Mouse (Mus musculus): ENCODE data around the gene Lrp4. TPM values are rescaled to one million over a fixed set of nuclear protein-coding genes. Genes with fewer than 3 reads are reported as not detected.

Lrp4 gene
- polyA plus RNA-seq, 1 experiment, result 13.0 TPM

- Histone ChIP-seq H3K4me1 (ENCODE audit: control insufficient read depth, insufficient read depth, low read length) (peaks cover 4% of the 10 kb centered on the region; the same call in 1 of the 2 replicates), H3K4me3 (ENCODE audit: insufficient read depth, low read length) (no peak overlapping the region), H3K27ac (ENCODE audit: insufficient read depth, low read length) (no peak overlapping the region)
- TF ChIP-seq CTCF (IDR thresholded peaks at IDR 0.05; ENCODE audit: extremely low read depth, insufficient read depth, low read length), result no peak
- no peak for TF ChIP-seq POLR2A (IDR thresholded peaks at IDR 0.05; ENCODE audit: extremely low read depth, insufficient read depth, low read length)
Observed at GRCm38 (mm10) chr2:91430600-91430919, 26.8 kb upstream of the Lrp4 start.

DNA sequence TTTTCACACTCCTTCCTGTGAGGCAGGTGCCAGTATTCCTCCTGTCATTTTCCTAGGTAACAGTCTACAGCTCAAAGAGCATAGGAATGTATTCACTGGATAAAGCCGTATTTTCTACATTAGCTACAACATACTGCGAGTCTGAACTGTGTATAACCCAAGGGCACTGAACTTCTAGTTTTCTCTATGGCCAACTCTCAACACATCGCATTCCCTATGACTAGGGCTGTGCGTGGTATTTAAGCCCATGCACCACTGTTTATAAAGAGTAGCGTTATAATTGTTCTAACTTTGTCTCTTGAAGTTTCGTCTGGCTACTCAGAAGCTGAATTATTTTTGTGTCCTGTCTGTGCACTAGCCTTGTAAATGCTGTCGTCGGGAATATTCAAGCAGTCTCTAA, 20.6 kb upstream of the Lrp4 start:
- peaks cover 4% of the 10 kb centered on the region; the same call in 1 of the 2 replicates for H3K4me1 ChIP-seq (ENCODE audit: control insufficient read depth, insufficient read depth, low read length)
- no peak for TF ChIP-seq CTCF (IDR thresholded peaks at IDR 0.05; ENCODE audit: extremely low read depth, insufficient read depth, low read length)
- no peak for TF ChIP-seq POLR2A (IDR thresholded peaks at IDR 0.05; ENCODE audit: extremely low read depth, insufficient read depth, low read length)

DNA sequence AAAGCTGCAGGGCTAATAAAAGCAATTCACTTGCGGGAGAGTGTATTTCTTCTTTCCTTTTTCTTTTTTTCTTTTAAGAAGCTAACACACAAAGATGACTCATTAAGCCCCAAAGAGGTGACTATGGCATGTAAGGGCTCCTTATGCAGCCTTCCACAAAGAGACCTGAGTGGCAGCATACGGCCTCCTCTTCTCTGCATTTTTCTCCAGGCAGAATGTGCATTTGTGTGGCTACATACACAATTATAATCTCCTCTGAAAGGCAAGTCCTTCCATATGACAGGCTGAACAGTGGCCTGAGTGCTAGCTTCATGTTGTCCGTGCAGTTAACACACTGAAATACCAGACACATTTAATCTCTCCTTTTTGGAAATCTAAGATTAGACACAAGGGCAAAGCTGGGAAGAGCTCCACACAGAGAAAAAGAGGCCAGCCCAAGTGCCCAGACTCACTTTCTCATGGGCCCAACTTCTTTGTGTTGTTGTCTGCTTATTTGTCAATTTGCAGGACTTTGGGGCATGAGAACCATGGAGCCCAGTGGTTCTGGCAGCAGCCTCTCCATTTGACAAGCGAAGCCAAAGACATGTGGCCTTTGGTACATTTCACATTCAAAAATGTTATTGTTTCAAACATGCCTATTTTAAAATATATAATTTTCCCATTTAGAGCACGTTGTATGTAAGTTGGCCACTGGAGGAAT, 20.0 kb upstream of the Lrp4 start:
- no peak overlapping the region for H3K4me3 ChIP-seq (ENCODE audit: insufficient read depth, low read length)
- peaks cover 4% of the 10 kb centered on the region; the same call in 1 of the 2 replicates for H3K4me1 ChIP-seq (ENCODE audit: control insufficient read depth, insufficient read depth, low read length)
- TF ChIP-seq CTCF (IDR thresholded peaks at IDR 0.05; ENCODE audit: extremely low read depth, insufficient read depth, low read length), result no peak
- TF ChIP-seq POLR2A (IDR thresholded peaks at IDR 0.05; ENCODE audit: extremely low read depth, insufficient read depth, low read length), result no peak
- H3K27ac ChIP-seq (ENCODE audit: insufficient read depth, low read length), result no peak overlapping the region

More for the DNA sequence above, 20.6 kb upstream of the Lrp4 start:
- Histone ChIP-seq H3K27ac (ENCODE audit: insufficient read depth, low read length) (no peak overlapping the region), H3K4me3 (ENCODE audit: insufficient read depth, low read length) (no peak overlapping the region)

DNA sequence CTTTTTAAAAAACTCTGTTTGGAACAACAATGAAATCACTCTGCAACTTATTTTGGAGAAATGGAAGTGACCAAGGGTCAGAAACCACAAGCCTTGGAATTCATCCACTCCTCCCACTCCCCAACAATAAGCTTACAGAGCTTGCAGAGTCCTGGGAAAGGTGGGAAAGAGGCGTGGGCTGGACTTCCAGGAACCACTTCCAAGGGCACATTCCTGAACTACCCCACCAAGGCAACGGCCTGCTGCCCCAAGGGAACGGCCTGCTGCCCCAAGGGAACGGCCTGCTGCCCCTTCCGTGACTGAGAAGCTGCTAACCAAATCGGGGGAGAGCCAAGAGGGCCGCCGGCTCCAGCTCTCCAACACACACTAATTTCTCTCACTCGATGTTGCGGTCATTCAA, 18.0 kb upstream of the Lrp4 start:
- Histone ChIP-seq H3K27ac (ENCODE audit: insufficient read depth, low read length) (no peak overlapping the region), H3K4me3 (ENCODE audit: insufficient read depth, low read length) (no peak overlapping the region), H3K4me1 (ENCODE audit: control insufficient read depth, insufficient read depth, low read length) (peaks cover 4% of the 10 kb centered on the region; the same call in 1 of the 2 replicates)
- TF ChIP-seq POLR2A (IDR thresholded peaks at IDR 0.05; ENCODE audit: extremely low read depth, insufficient read depth, low read length) (no peak), CTCF (IDR thresholded peaks at IDR 0.05; ENCODE audit: extremely low read depth, insufficient read depth, low read length) (no peak)

GRCm38 (mm10) chr2:91439876-91440275, 17.4 kb upstream of the Lrp4 start:
- Histone ChIP-seq H3K4me3 (ENCODE audit: insufficient read depth, low read length) (no peak overlapping the region), H3K27ac (ENCODE audit: insufficient read depth, low read length) (no peak overlapping the region), H3K4me1 (ENCODE audit: control insufficient read depth, insufficient read depth, low read length) (peaks cover 4% of the 10 kb centered on the region; the same call in 1 of the 2 replicates)
- TF ChIP-seq CTCF (IDR thresholded peaks at IDR 0.05; ENCODE audit: extremely low read depth, insufficient read depth, low read length), result no peak
- TF ChIP-seq POLR2A (IDR thresholded peaks at IDR 0.05; ENCODE audit: extremely low read depth, insufficient read depth, low read length), result no peak

DNA sequence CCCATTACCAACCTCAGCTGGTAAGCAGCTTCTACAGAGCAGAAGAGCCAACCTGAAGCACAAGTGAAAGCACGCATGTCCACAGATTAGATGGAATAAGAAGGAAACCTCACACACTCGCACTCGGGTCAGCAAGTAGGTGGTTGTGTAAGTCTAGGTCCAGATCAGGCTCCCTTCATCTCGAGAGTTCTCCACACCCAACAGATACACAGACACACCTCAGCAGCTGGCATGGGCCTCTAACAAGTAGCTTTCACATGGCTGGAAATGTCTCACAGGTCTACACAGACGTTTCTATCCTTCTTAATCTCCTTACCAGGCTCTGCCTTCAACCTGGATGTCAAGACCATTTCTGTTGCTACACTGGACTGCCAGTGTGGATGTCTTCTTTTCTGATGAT, 16.6 kb upstream of the Lrp4 start:
- H3K4me1 ChIP-seq (ENCODE audit: control insufficient read depth, insufficient read depth, low read length), result peaks cover 4% of the 10 kb centered on the region; the same call in 1 of the 2 replicates
- H3K27ac ChIP-seq (ENCODE audit: insufficient read depth, low read length), result no peak overlapping the region
- TF ChIP-seq POLR2A (IDR thresholded peaks at IDR 0.05; ENCODE audit: extremely low read depth, insufficient read depth, low read length) (no peak), CTCF (IDR thresholded peaks at IDR 0.05; ENCODE audit: extremely low read depth, insufficient read depth, low read length) (no peak)
- H3K4me3 ChIP-seq (ENCODE audit: insufficient read depth, low read length), result no peak overlapping the region

DNA sequence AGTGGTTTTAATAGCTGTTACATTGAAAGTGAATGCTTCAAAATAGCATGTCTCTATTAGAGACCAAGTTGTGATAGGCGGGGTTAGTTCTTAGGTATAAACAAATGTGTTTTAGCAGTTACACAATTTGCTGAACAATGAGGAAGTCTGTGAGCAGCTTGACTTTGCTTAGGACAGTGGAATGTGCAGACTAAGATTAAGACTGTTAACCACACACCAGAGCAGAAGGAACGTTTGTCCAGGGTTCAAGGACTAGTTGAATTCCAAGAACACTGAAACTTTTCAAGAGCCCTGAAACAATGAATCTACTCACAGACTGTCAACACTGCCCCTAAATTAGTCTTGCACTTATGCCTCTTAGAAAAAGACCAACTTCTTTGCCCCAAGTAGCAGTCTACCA, 15.6 kb upstream of the Lrp4 start:
- Histone ChIP-seq H3K4me1 (ENCODE audit: control insufficient read depth, insufficient read depth, low read length) (peaks cover 4% of the 10 kb centered on the region; the same call in 1 of the 2 replicates), H3K4me3 (ENCODE audit: insufficient read depth, low read length) (no peak overlapping the region), H3K27ac (ENCODE audit: insufficient read depth, low read length) (no peak overlapping the region)
- TF ChIP-seq CTCF (IDR thresholded peaks at IDR 0.05; ENCODE audit: extremely low read depth, insufficient read depth, low read length) (no peak), POLR2A (IDR thresholded peaks at IDR 0.05; ENCODE audit: extremely low read depth, insufficient read depth, low read length) (no peak)

DNA sequence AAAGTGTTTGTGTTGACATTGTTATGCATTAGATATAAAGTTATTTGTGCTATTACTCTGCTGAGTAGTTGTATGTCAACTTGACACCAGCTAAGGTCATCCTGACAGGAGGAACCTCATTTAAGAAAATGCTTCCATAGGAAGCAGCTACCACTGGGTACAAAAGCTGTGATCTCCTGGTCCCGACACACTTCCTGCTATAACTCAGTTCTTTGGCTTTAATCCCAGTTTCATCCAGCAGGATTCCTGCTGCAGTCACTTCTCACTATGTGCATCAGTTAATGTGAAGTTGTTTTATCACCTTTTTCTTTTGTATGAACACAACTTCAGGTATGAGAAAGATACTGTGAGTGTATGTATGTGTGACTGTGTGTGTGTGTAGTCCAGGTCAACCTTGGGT, 15.1 kb upstream of the Lrp4 start:
- Histone ChIP-seq H3K4me3 (ENCODE audit: insufficient read depth, low read length) (no peak overlapping the region), H3K4me1 (ENCODE audit: control insufficient read depth, insufficient read depth, low read length) (peaks cover 1% of the 10 kb centered on the region; the same call in 1 of the 2 replicates), H3K27ac (ENCODE audit: insufficient read depth, low read length) (no peak overlapping the region)
- no peak for TF ChIP-seq POLR2A (IDR thresholded peaks at IDR 0.05; ENCODE audit: extremely low read depth, insufficient read depth, low read length)
- no peak for TF ChIP-seq CTCF (IDR thresholded peaks at IDR 0.05; ENCODE audit: extremely low read depth, insufficient read depth, low read length)

- Histone ChIP-seq H3K4me1 (ENCODE audit: control insufficient read depth, insufficient read depth, low read length) (no peaks in the 10 kb centered on the region; the same call in 1 of the 2 replicates), H3K27ac (ENCODE audit: insufficient read depth, low read length) (no peak within 1 kb of the TSS), H3K4me3 (ENCODE audit: insufficient read depth, low read length) (peak within 1 kb of the TSS; percentile 56)
- TF ChIP-seq CTCF (IDR thresholded peaks at IDR 0.05; ENCODE audit: extremely low read depth, insufficient read depth, low read length) (no peak), POLR2A (IDR thresholded peaks at IDR 0.05; ENCODE audit: extremely low read depth, insufficient read depth, low read length) (peak; percentile 54; the same call in 1 of the 2 replicates)
Observed at GRCm38 (mm10) chr2:91444286-91444892, 12.9 kb upstream of the Lrp4 start, which contains the start of gene 1110051M20Rik. TSS of gene 1110051M20Rik (minus strand) at chr2:91444704.

DNA sequence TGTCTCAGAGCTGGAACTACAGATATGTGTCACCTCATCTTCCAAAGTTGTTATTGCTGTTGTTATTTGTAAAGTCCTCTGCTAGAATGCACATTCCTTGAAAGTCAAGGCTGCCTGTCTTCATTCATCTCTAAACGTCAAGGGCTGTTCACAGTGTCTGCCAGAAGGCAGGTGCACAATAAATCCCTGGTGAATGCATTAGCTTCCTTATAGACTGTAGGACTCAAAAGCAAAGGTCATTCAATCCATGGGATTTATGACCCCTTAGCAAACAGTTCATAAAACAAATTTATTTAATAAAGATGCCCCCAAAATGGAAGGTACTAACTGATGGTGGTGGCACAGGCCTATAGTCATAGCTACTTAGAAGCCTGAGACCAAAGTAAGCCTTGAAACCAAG, 7.6 kb upstream of the Lrp4 start:
- H3K27ac ChIP-seq (ENCODE audit: insufficient read depth, low read length), result no peak overlapping the region
- no peak overlapping the region for H3K4me3 ChIP-seq (ENCODE audit: insufficient read depth, low read length)
- no peak for TF ChIP-seq CTCF (IDR thresholded peaks at IDR 0.05; ENCODE audit: extremely low read depth, insufficient read depth, low read length)
- TF ChIP-seq POLR2A (IDR thresholded peaks at IDR 0.05; ENCODE audit: extremely low read depth, insufficient read depth, low read length), result no peak
- H3K4me1 ChIP-seq (ENCODE audit: control insufficient read depth, insufficient read depth, low read length), result no peaks in the 10 kb centered on the region

Data from cortical plate, adult 2 months (tissue).